Mouse (Mus musculus) neural tube, postnatal 0 days (tissue): Measurements from ENCODE around the gene Acnat1. TPM values are rescaled to one million over a fixed set of nuclear protein-coding genes. Genes with fewer than 3 reads are reported as not detected.

Experiments used
- polyA plus RNA-seq: library from polyadenylated mRNA; unstranded; fragments of >200 nt; fragmentation: Nextera tagmentation; extraction: Ambion mirVana; gene quantifications from 2 replicates; pipeline ENCODE4 v1.2.1, GENCODE M21; 2015

Acnat1 gene
- not detected in 2 replicates for polyA plus RNA-seq

GRCm38 (mm10) chr4:49473435-49474100, at the start of gene Acnat1:
Acnat1 (minus strand) TSS chr4:49473912.

DNA sequence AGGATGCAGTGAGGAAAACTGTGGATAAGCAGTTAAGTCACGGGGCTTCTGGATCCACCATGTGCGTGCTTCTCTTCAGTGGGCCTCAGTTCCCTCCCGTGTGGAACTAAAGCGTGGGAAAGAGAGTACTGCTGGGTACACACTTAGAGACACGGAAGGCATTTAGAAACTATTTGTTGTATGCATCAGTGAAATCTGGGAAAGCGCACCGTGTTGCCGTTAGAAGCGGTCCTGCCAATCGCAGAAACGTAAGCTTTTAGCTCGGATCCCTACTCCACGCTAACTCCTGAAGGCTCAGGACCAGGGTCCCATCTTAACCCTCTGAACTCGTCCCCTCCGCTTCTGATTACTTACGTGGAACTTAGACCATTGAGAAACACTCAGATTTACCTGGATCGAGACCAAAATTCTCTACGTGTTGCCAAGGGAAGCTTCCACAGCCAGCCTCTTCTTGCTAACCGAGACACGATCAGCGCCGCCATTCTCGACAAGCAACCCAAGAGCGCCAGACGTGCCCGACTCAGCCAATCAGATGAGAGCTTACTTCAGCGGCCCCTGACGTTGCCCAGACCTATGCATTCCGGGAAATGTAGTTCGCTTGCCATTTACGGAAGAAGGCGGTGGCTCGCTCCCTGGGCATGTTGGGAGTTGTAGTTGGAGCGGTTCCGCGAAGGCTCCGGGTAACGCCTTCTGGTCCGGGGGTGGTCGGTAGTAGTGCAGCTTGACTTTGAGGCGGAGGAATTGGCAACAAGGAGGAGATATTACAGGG, 47.0 kb upstream of the Acnat1 start, which contains the start of the genes Mrpl50 and Zfp189:
Gene Mrpl50, minus strand, starts transcription at position 522 of the 769 bp plus-strand sequence.
Gene Zfp189, plus strand, starts transcription at position 605 of the 769 bp plus-strand sequence.

GRCm38 (mm10) chr4:49506386-49506785, 32.7 kb upstream of the Acnat1 start, which contains the start of gene Baat:
Baat (minus strand) TSS chr4:49506557.

DNA sequence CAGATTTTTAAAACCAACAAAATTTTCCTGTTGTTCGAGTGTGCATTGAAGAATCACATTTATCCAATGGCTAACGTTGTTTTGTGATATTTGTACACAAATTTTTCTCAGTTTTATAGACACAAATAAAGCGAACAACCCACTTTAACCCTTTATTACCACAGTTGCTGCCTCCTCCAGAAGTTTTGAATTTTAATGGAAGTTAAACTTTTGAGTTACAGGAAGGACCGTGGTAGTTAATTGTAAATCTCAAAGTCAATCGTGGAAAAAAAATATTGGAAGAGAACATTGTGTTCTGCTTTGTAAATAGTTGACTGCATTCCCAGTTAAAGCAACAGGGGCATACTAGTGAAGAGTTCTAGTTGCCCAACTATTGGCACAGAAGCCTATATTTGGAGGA, 65.8 kb downstream of the Acnat1 start, which contains the start of gene Acnat2:
Gene Acnat2, minus strand, starts transcription at position 195 of the 400 bp plus-strand sequence.

Other genes starting within 250 kb of the Acnat1 start
- gene Acnat2, start 65.8 kb downstream of the Acnat1 start, polyA plus RNA-seq = not detected in 2 replicates
- gene Baat, start 32.6 kb upstream of the Acnat1 start, polyA plus RNA-seq = not detected in 2 replicates
- 59.9 and 63.2 TPM in 2 replicates for gene Mrpl50, start 47.2 kb upstream of the Acnat1 start, polyA plus RNA-seq
- gene Zfp189, start 47.3 kb upstream of the Acnat1 start, polyA plus RNA-seq = 6.2 and 6.6 TPM in 2 replicates
- 0.67 and 1.2 TPM in 2 replicates for gene Aldob, start 75.6 kb upstream of the Acnat1 start, polyA plus RNA-seq
- gene Tmem246, start 124.0 kb upstream of the Acnat1 start, polyA plus RNA-seq = 164 and 165 TPM in 2 replicates
- gene Rnf20, start 158.1 kb upstream of the Acnat1 start, polyA plus RNA-seq = 40.0 and 42.1 TPM in 2 replicates
- 0.57 and 0.79 TPM in 2 replicates for gene Ppp3r2, start 208.1 kb upstream of the Acnat1 start, polyA plus RNA-seq